Mouse (Mus musculus): ENCODE results near the gene Cdpf1.

DNA sequence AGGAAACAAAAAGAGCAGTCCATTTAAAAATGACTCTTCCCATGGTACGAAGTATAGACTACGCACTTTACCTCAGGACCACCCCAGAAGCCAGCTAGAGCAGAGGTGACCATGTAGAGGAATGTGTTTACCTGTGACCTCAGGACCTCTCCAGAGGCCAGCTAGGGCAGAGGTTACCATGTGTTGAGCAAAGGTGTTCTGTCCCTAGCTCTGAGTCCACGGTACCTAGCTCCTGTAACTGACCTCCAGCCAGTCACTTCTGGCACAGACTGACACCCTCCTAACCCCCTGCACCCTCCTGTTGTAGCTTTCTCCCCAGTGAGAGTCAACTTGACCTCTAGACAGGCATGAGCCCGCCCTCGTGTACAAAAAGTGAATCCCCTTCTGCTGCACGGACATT is 24.0 kb downstream of the Cdpf1 start:
- no peak for TF ChIP-seq POLR2A (IDR thresholded peaks at IDR 0.05; ENCODE audit: control insufficient read depth, extremely low read depth, insufficient read depth, low read length, poor library complexity)
- no peak for TF ChIP-seq CTCF (IDR thresholded peaks at IDR 0.05; ENCODE audit: borderline replicate concordance, control insufficient read depth, extremely low read depth, insufficient read depth, low read length, poor library complexity)
